Mouse (Mus musculus) brain, adult 2 months (tissue): ENCODE data around the gene Fam53b.

Source experiments
- DNase-seq: peaks from one replicate; pipeline ENCODE4 v3.0.0; 2011; ENCODE audit warnings: low read depth, low spot score

Gene Fam53b

GRCm38 (mm10) chr7:132790447-132791219 lies 23.1 kb downstream of the Fam53b start:
- no peak for DNase-seq

DNA sequence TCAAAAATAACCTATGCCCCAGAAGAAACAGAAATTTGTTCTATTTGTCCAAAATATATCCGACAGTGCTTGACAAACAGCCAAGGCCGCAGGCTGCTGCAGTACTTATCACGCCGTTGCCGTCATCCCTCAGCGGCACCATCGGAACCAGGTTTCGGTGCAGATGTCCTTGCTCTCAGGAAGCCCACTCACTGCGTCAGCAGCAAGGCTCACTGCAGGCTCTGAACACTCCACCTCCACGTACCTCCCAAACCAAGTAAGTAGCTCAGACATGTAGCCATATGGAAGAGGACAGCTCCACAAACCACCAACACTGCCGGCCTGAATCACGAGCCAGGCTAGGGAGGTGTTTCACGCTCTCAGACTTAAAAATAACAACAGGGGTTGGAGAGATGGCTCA lies 24.9 kb downstream of the Fam53b start:
- peak; percentile 95 for DNase-seq

DNA sequence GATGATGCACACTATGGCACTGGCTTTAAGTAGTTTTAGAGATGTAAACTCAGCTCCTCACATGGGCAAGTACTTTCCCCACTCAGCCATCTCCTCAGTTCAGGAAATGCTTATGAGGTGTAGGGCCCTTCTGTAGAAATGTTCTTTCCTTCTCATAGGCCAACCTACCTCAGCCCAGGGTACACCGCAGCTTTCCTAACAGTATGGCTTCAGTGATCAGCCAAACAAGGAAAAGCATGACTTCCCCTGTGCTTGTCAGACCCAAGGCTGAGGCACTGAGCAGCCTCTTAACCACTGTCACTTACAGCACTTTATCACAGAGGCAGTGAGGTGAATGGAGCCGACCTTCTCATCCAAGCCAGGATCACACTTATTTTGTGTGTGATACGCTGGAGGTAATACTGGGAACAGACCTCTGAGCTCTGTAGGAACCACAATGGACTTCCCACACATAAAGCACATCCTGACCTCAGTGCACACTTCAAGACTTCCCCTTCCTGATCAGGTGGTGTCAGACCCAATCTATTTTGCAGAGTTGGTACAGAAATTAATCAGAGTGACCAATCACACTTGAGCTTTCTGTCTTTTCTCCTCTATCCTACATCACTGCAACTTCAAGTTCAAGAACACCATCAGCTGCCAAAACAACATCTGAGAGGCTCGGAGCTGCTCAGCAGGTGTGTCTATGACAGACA lies 26.0 kb downstream of the Fam53b start:
- no peak for DNase-seq

- no peak for DNase-seq
These were observed 26.7 kb downstream of the Fam53b start for GRCm38 (mm10) chr7:132787022-132787421.

- peak; percentile 83 for DNase-seq
These were observed 27.2 kb downstream of the Fam53b start for GRCm38 (mm10) chr7:132786522-132786921.

GRCm38 (mm10) chr7:132786011-132786410 lies 27.7 kb downstream of the Fam53b start:
- DNase-seq, result peak; percentile 72

DNA sequence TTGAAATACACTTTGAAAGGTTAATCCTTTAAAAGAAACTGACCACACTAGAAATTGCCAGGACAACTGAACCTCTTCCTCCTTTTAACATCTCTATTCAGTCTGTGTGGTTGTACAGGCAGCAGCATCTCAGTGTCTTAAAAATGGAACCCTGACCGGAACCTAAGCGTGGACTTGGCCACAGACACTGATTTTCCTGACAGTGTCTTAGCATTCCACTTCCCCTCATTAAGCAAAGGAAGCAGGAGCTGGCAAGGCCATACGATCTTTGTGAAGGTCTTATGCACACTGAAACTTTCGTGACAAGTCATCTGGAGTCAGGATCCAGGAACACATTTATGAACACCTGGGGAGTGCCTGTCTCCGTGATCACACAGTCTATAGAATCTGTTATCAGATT lies 29.6 kb downstream of the Fam53b start:
- DNase-seq, result no peak

- peak; percentile 76 for DNase-seq
These were observed 31.8 kb downstream of the Fam53b start for GRCm38 (mm10) chr7:132781850-132782249.

DNA sequence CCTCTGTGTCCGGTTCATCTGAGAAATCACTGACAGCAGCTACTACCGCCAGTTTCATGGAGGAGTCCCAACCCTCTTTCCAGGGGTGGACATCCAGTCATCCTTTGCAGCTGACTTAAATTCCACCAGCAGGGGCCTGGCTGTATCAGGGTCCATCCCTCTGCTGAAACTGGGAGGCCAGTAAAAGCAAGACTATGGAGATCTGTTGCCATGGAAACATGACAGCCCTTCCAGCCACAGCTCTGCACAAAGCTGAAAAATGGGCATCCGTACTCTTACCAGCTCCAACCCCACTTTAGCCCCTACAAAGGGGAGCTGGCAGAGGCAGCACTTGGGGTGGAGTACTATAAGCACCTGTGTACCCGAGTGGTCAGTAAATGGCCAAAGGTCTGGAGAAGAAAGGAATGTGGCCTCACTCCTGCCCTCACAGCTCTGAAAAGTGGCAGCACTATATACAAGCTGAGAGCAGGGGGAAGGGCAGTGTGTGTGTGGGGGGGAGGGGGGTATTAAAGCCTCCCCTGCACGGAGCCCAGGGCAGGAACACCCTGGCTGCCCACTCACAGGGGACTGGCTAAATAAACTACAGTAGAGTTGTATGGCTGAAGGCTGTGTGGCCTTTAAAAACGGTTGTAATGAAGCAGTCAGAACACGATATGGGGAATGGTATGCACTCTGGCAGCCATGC lies 32.4 kb downstream of the Fam53b start:
- peak; percentile 66 for DNase-seq

- DNase-seq, result peak; percentile 58
These were observed 33.1 kb downstream of the Fam53b start for GRCm38 (mm10) chr7:132780611-132781010.

- no peak for DNase-seq
These were observed 35.1 kb downstream of the Fam53b start for GRCm38 (mm10) chr7:132778630-132779029.

DNA sequence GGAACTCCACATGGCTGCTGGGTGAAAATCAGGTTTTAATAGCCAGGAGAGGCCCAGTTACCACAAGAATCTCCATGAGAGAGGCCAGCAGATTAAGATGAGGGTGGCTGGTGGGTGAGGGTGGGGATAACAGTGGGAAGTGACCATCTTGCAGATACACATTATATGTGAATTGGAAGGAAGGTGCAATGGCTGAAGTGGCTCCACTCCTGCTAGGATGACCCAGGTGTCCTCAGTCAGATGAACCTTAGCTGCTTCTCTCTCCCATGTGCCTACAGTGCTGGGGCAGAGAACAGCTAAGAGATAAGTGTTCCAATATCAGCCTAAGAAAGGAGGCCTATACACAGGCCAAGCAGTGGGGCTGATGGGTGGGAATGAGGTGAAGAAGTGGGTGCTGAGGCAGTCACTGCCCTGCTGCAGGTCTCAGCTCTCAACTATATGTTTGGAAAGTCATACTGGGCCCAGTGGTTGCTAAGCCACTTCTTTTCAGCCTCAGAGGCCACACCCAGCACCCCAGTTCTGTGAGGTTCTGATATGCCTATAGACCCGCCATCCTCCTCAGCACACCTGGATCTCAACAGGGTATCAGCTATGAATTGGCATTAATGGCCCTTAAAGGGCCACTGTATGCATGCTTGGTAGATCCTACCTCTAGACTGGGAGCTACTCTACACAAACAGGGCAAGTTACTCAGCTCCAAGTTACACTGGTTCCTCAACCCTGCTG lies 35.8 kb downstream of the Fam53b start:
- no peak for DNase-seq

GRCm38 (mm10) chr7:132777117-132777516 lies 36.6 kb downstream of the Fam53b start:
- no peak for DNase-seq

GRCm38 (mm10) chr7:132776338-132777111 lies 37.2 kb downstream of the Fam53b start:
- DNase-seq, result peak; percentile 61

GRCm38 (mm10) chr7:132775922-132776321 lies 37.8 kb downstream of the Fam53b start:
- no peak for DNase-seq

DNA sequence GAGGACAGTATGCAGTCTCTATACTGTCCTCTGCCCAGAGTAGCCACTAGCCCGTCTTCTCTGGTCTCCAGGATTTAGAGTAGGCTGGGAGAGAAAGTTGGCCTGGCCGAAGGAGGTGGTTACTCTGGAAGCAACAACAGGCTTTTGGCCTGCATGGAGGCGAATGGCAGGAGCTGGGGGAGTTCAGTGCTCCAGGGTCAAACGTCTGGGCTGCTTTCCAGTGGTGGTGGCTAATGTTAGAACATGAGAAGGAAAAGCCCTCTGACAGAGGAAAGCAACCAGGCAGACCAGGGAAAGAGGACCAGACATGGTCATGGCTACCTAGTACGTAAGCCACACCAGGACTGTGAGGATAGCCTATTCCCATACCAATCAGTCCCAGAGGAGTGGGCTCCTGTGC lies 38.4 kb downstream of the Fam53b start:
- no peak for DNase-seq

DNA sequence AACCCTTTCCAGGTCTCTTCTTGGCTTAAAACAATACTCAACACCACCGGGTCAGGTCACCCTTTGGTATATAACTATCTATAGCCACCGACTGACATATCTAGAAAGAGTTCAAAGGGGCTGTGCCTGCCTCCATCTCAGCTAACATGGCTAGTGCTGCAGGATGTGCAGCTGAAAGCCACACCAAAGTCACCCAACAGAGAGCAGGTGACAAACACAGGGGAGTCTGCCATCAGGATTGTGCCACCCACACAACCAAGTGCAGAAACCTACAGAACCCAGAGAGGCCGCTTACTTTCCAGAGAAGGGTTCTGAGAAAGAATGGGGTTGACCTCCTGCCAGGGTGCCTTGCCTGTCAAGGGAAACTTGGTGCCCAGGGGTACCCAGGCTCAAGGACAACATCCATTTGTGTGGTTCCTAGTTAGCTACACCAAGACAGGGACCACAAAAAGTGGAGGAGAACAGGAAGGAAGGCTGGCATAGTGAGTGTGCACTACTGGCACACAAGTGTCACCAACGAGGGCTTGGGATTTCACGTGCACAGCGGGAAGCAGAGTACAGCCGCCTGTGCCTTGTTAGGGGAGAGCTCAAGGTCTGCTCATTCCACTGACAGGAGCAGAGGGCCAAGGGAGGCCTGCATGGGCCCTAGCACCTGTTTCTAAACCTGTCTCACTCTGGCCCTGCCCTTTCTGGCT lies 40.5 kb downstream of the Fam53b start:
- DNase-seq, result no peak

GRCm38 (mm10) chr7:132772440-132772839 lies 41.2 kb downstream of the Fam53b start:
- DNase-seq, result no peak

GRCm38 (mm10) chr7:132768498-132769344 lies 45.0 kb downstream of the Fam53b start:
- peak; percentile 58 for DNase-seq

GRCm38 (mm10) chr7:132767999-132768370 lies 45.7 kb downstream of the Fam53b start:
- peak; percentile 66 for DNase-seq
